Mouse (Mus musculus) MEL (cell line): ENCODE measurements around the gene Cox7a1. TPM values are rescaled to one million over a fixed set of nuclear protein-coding genes. Genes with fewer than 3 reads are reported as not detected.
A peak's percentile ranks its signal among the peaks of the same experiment; 100 is the strongest.

Source experiments
- DNase-seq: peaks from one replicate; pipeline ENCODE4 v3.0.0; 2011; ENCODE audit warnings: low read depth, low spot score
- H3K27ac ChIP-seq: 2 replicates; pipeline ENCODE4 v1.5.1; 2012; ENCODE audit warnings: low read depth, mild to moderate bottlenecking, control low read depth, low read length, moderate library complexity; ENCODE audit not compliant: control insufficient read depth
- H3K27me3 ChIP-seq, 2 experiments: fragments of 150-350 bp in 1 of 2; sonication (generic) in 1 of 2; 2 replicates each; pipeline ENCODE4 v1.6.1; 2012; ENCODE audit warnings: low read length in 2 of 2, mild to moderate bottlenecking in 2 of 2, improper control_type of control experiment in 1 of 2, moderate library complexity in 1 of 2; ENCODE audit not compliant: insufficient read depth in 2 of 2, control insufficient read depth in 1 of 2
- H3K36me3 ChIP-seq, 2 experiments: 2 replicates each; pipeline ENCODE4 v1.6.1; 2012 to 2014; ENCODE audit warnings: low read length in 2 of 2, improper control_type of control experiment in 1 of 2, inconsistent platforms in 1 of 2, mild to moderate bottlenecking in 1 of 2; ENCODE audit not compliant: insufficient read depth in 2 of 2, control insufficient read depth in 1 of 2
- H3K4me1 ChIP-seq, 2 experiments: fragments of 150-350 bp in 1 of 2; sonication (generic) in 1 of 2; 2 replicates each; pipeline ENCODE4 v1.6.1; 2012; ENCODE audit warnings: low read length in 2 of 2, improper control_type of control experiment in 1 of 2, mild to moderate bottlenecking in 1 of 2; ENCODE audit not compliant: insufficient read depth in 2 of 2, control insufficient read depth in 1 of 2
- H3K4me3 ChIP-seq, 2 experiments: fragments of 150-350 bp in 1 of 2; sonication (generic) in 1 of 2; 2 replicates each; pipeline ENCODE4 v1.5.1; 2012; ENCODE audit warnings: low read depth in 2 of 2, low read length in 2 of 2, mild to moderate bottlenecking in 2 of 2, moderate library complexity in 2 of 2, control low read depth in 1 of 2, improper control_type of control experiment in 1 of 2; ENCODE audit not compliant: control insufficient read depth in 1 of 2, insufficient read depth in 1 of 2
- H3K79me2 ChIP-seq: 2 replicates; pipeline ENCODE4 v1.6.1; 2012; ENCODE audit warnings: mild to moderate bottlenecking, low read length, moderate library complexity; ENCODE audit not compliant: control insufficient read depth, poor library complexity, insufficient read depth
- H3K9ac ChIP-seq: 2 replicates; pipeline ENCODE4 v1.6.1; 2012; ENCODE audit warnings: low read depth, mild to moderate bottlenecking, control low read depth, low read length, moderate library complexity; ENCODE audit not compliant: control insufficient read depth, poor library complexity, severe bottlenecking
- H3K9me3 ChIP-seq: fragments of 150-350 bp; sonication (generic); replicated peaks from 2 replicates; pipeline ENCODE4 v1.6.1; 2012; ENCODE audit warnings: mild to moderate bottlenecking, low read length, improper control_type of control experiment, moderate library complexity; ENCODE audit not compliant: insufficient read depth
- BHLHE40 ChIP-seq: IDR thresholded peaks from 2 replicates; pipeline ENCODE4 v1.6.1; 2012; ENCODE audit warnings: low read depth, mild to moderate bottlenecking, inconsistent platforms, low read length, improper control_type of control experiment, borderline replicate concordance
- CHD1 ChIP-seq: IDR thresholded peaks from 2 replicates; pipeline ENCODE4 v1.6.1; 2012; ENCODE audit warnings: low read depth, mild to moderate bottlenecking, inconsistent platforms, low read length, improper control_type of control experiment
- ETS1 ChIP-seq: IDR thresholded peaks from 2 replicates; pipeline ENCODE4 v1.6.1; 2012; ENCODE audit warnings: low read depth, mild to moderate bottlenecking, inconsistent platforms, low read length, improper control_type of control experiment, moderate library complexity
- GATA1 ChIP-seq: IDR thresholded peaks from 2 replicates; pipeline ENCODE4 v1.6.1; 2011; ENCODE audit warnings: low read depth, low read length, improper control_type of control experiment
- HCFC1 ChIP-seq: IDR thresholded peaks from 2 replicates; pipeline ENCODE4 v1.6.1; 2012; ENCODE audit warnings: low read depth, mild to moderate bottlenecking, inconsistent platforms, low read length, improper control_type of control experiment, moderate library complexity
- JUND ChIP-seq: IDR thresholded peaks from 2 replicates; pipeline ENCODE4 v1.6.1; 2011; ENCODE audit warnings: low read depth, mild to moderate bottlenecking, improper control_type of control experiment, low read length
- MAFK ChIP-seq: IDR thresholded peaks from 2 replicates; pipeline ENCODE4 v1.6.1; 2011; ENCODE audit warnings: low read depth, mild to moderate bottlenecking, low read length, improper control_type of control experiment, borderline replicate concordance
- MAX ChIP-seq: IDR thresholded peaks from 2 replicates; pipeline ENCODE4 v1.6.1; 2011; ENCODE audit warnings: low read length, improper control_type of control experiment
- MAZ ChIP-seq: IDR thresholded peaks from 2 replicates; pipeline ENCODE4 v1.6.1; 2012; ENCODE audit warnings: low read depth, mild to moderate bottlenecking, inconsistent platforms, low read length, improper control_type of control experiment
- MEF2A ChIP-seq: IDR thresholded peaks from 2 replicates; pipeline ENCODE4 v1.6.1; 2014; ENCODE audit warnings: low read depth, mild to moderate bottlenecking, inconsistent platforms, low read length, improper control_type of control experiment; ENCODE audit not compliant: poor library complexity, insufficient replicate concordance, severe bottlenecking; ENCODE audit errors: extremely low read depth
- MXI1 ChIP-seq: IDR thresholded peaks from 2 replicates; pipeline ENCODE4 v1.6.1; 2011; ENCODE audit warnings: mild to moderate bottlenecking, low read depth, low read length, improper control_type of control experiment
- MYC ChIP-seq: IDR thresholded peaks from 2 replicates; pipeline ENCODE4 v1.6.1; 2011; ENCODE audit warnings: low read depth, mild to moderate bottlenecking, low read length, improper control_type of control experiment, moderate library complexity
- NELFE ChIP-seq: IDR thresholded peaks from 2 replicates; pipeline ENCODE4 v1.6.1; 2011; ENCODE audit warnings: low read depth, low read length, improper control_type of control experiment
- NRF1 ChIP-seq: IDR thresholded peaks from 2 replicates; pipeline ENCODE4 v1.6.1; 2014; ENCODE audit warnings: low read depth, mild to moderate bottlenecking, inconsistent platforms, low read length, improper control_type of control experiment, moderate library complexity; ENCODE audit not compliant: poor library complexity, insufficient read depth, severe bottlenecking
- POLR2AphosphoS2 ChIP-seq: IDR thresholded peaks from 2 replicates; pipeline ENCODE4 v1.6.1; 2011; ENCODE audit warnings: low read length, improper control_type of control experiment
- RAD21 ChIP-seq: IDR thresholded peaks from 2 replicates; pipeline ENCODE4 v1.6.1; 2011; ENCODE audit warnings: mild to moderate bottlenecking, low read depth, low read length, improper control_type of control experiment
- RCOR1 ChIP-seq: IDR thresholded peaks from 2 replicates; pipeline ENCODE4 v1.6.1; 2012; ENCODE audit warnings: low read depth, mild to moderate bottlenecking, inconsistent platforms, low read length, improper control_type of control experiment
- UBTF ChIP-seq: IDR thresholded peaks from 2 replicates; pipeline ENCODE4 v1.6.1; 2012; ENCODE audit warnings: low read depth, mild to moderate bottlenecking, inconsistent platforms, low read length, improper control_type of control experiment, moderate library complexity, borderline replicate concordance; ENCODE audit not compliant: insufficient read depth
- USF1 ChIP-seq: IDR thresholded peaks from 2 replicates; pipeline ENCODE4 v1.6.1; 2014; ENCODE audit warnings: low read depth, mild to moderate bottlenecking, inconsistent platforms, low read length, improper control_type of control experiment, moderate library complexity
- ZKSCAN1 ChIP-seq: IDR thresholded peaks from 2 replicates; pipeline ENCODE4 v1.6.1; 2012; ENCODE audit warnings: low read depth, mild to moderate bottlenecking, inconsistent platforms, low read length, improper control_type of control experiment, moderate library complexity
- ZMIZ1 ChIP-seq: IDR thresholded peaks from 2 replicates; pipeline ENCODE4 v1.6.1; 2012; ENCODE audit warnings: low read depth, mild to moderate bottlenecking, inconsistent platforms, low read length, improper control_type of control experiment, moderate library complexity
- ZNF384 ChIP-seq: IDR thresholded peaks from 2 replicates; pipeline ENCODE4 v1.6.1; 2012; ENCODE audit warnings: low read depth, mild to moderate bottlenecking, inconsistent platforms, low read length, improper control_type of control experiment
- polyA plus RNA-seq, 2 experiments: library from polyadenylated mRNA; stranded (reverse) in 1 of 2; unstranded in 1 of 2; fragments of >175 nt in 1 of 2; fragments of >200 nt in 1 of 2; gene quantifications; 2 replicates each; pipeline versions ENCODE4 v1.2.1 to v1.2.4; 2012; ENCODE audit warnings: low replicate concordance in 2 of 2, low read depth in 1 of 2; ENCODE audit not compliant: insufficient read length in 2 of 2, insufficient read depth in 1 of 2, missing spikeins in 1 of 2
- total RNA-seq: library from RNA; depleted of rRNA; stranded (reverse); fragments of 300-350 nt; gene quantifications from 2 replicates; pipeline ENCODE4 v1.2.3, GENCODE M21; 2012

Cox7a1 gene
- total and polyA plus RNA-seq, 3 experiments: 8.9 to 11.1 TPM; not detected in 1

GRCm38 (mm10) chr7:30196171-30196570 lies 12.2 kb downstream of the Cox7a1 start:
- Histone ChIP-seq H3K9me3 (no peaks in the 10 kb centered on the region), H3K4me1 (peaks cover 0 to 17% of the 10 kb centered on the region in 2 experiments; a peak in 3 of 4 replicates)

GRCm38 (mm10) chr7:30197592-30198129 lies 13.7 kb downstream of the Cox7a1 start:
- no peaks in the 10 kb centered on the region for H3K9me3 ChIP-seq
- peaks cover 9% of the 10 kb centered on the region for H3K79me2 ChIP-seq
- no peaks in the 10 kb centered on the region for H3K27me3 ChIP-seq
- H3K36me3 ChIP-seq: peaks cover 0 to 14% of the 10 kb centered on the region in 2 experiments; a peak in 2 of 4 replicates
- H3K4me3 ChIP-seq: no peak overlapping the region
- no peak for DNase-seq
- no peak overlapping the region for H3K27ac ChIP-seq
- H3K4me1 ChIP-seq: peaks cover 0 to 17% of the 10 kb centered on the region in 2 experiments; a peak in 3 of 4 replicates
- no peak for TF ChIP-seq UBTF
- TF ChIP-seq RCOR1: no peak
- no peak for TF ChIP-seq MAFK
- no peak for TF ChIP-seq BHLHE40
- TF ChIP-seq USF1: no peak
- no peak for TF ChIP-seq MYC
- no peak for TF ChIP-seq RAD21
- no peak for TF ChIP-seq ETS1
- no peak for TF ChIP-seq NELFE
- TF ChIP-seq ZMIZ1: no peak
- TF ChIP-seq MAZ: no peak
- TF ChIP-seq ZNF384: no peak
- TF ChIP-seq JUND: no peak
- no peak for TF ChIP-seq ZKSCAN1
- TF ChIP-seq MXI1: no peak
- TF ChIP-seq NRF1: no peak
- no peak for TF ChIP-seq MEF2A
- no peak for TF ChIP-seq MAX
- TF ChIP-seq POLR2AphosphoS2: no peak
- no peak overlapping the region for H3K9ac ChIP-seq

More at GRCm38 (mm10) chr7:30196171-30196570, 12.2 kb downstream of the Cox7a1 start:
- TF ChIP-seq CHD1 (no peak), RCOR1 (no peak), GATA1 (no peak), HCFC1 (no peak)
- TF ChIP-seq, all 39 proteins: peak for 0
- DNase-seq: peak; percentile 34
- Histone ChIP-seq H3K27me3 (no peaks in the 10 kb centered on the region), H3K4me3 (no peak overlapping the region), H3K9ac (no peak overlapping the region), H3K79me2 (peaks cover 9% of the 10 kb centered on the region), H3K36me3 (peaks cover 0 to 14% of the 10 kb centered on the region in 2 experiments; a peak in 2 of 4 replicates), H3K27ac (no peak overlapping the region)
